Mouse (Mus musculus) embryonic facial prominence, embryonic 10.5 days (tissue): ENCODE data around the gene Lce1h. TPM values are rescaled to one million over a fixed set of nuclear protein-coding genes. Genes with fewer than 3 reads are reported as not detected.

Experiments
- polyA plus RNA-seq: library from polyadenylated mRNA; unstranded; fragments of >200 nt; fragmentation: Nextera tagmentation; extraction: Ambion mirVana; gene quantifications from 2 replicates; pipeline ENCODE4 v1.2.1, GENCODE M21; 2016

Gene Lce1h
- polyA plus RNA-seq, 1 experiment from 2014 or later, result not detected

Other genes with a start within 250 kb of the Lce1h start
- gene 2310046K23Rik, start 230.6 kb downstream of the Lce1h start, polyA plus RNA-seq, result not detected in 2 replicates
- not detected in 2 replicates for gene Ivl, start 191.3 kb downstream of the Lce1h start, polyA plus RNA-seq
- not detected in 2 replicates for gene Smcp, start 176.1 kb downstream of the Lce1h start, polyA plus RNA-seq
- not detected in 2 replicates for gene 2210017I01Rik, start 157.6 kb downstream of the Lce1h start, polyA plus RNA-seq
- gene Lce6a, start 143.4 kb downstream of the Lce1h start, polyA plus RNA-seq, result not detected in 2 replicates
- gene Lce1a1, start 116.8 kb downstream of the Lce1h start, polyA plus RNA-seq, result not detected in 2 replicates
- not detected in 2 replicates for gene Lce1b, start 108.1 kb downstream of the Lce1h start, polyA plus RNA-seq
- not detected in 2 replicates for gene Lce1a2, start 94.8 kb downstream of the Lce1h start, polyA plus RNA-seq
- gene Lce1c, start 85.8 kb downstream of the Lce1h start, polyA plus RNA-seq, result not detected in 2 replicates
- gene Lce1d, start 77.9 kb downstream of the Lce1h start, polyA plus RNA-seq, result not detected in 2 replicates
- gene Lce1e, start 56.0 kb downstream of the Lce1h start, polyA plus RNA-seq, result not detected in 2 replicates
- not detected in 2 replicates for gene Lce1f, start 44.7 kb downstream of the Lce1h start, polyA plus RNA-seq
- not detected in 2 replicates for gene Gm38119, start 26.0 kb downstream of the Lce1h start, polyA plus RNA-seq
- gene Lce1g, start 12.7 kb downstream of the Lce1h start, polyA plus RNA-seq, result not detected in 2 replicates
- not detected in 2 replicates for gene Lce1i, start 13.8 kb upstream of the Lce1h start, polyA plus RNA-seq
- not detected in 2 replicates for gene Lce1j, start 25.4 kb upstream of the Lce1h start, polyA plus RNA-seq
- gene Lce1k, start 42.8 kb upstream of the Lce1h start, polyA plus RNA-seq, result not detected in 2 replicates
- not detected in 2 replicates for gene Kprp, start 62.2 kb upstream of the Lce1h start, polyA plus RNA-seq
- gene Lce1l, start 86.2 kb upstream of the Lce1h start, polyA plus RNA-seq, result not detected in 2 replicates
- not detected in 2 replicates for gene 2310050C09Rik, start 105.2 kb upstream of the Lce1h start, polyA plus RNA-seq
- gene Lce3a, start 161.2 kb upstream of the Lce1h start, polyA plus RNA-seq, result not detected in 2 replicates
- not detected in 2 replicates for gene Lce3b, start 167.9 kb upstream of the Lce1h start, polyA plus RNA-seq
- not detected in 2 replicates for gene Lce3c, start 179.4 kb upstream of the Lce1h start, polyA plus RNA-seq
- gene Lce3d, start 192.3 kb upstream of the Lce1h start, polyA plus RNA-seq, result not detected in 2 replicates
- not detected in 2 replicates for gene Lce3e, start 202.0 kb upstream of the Lce1h start, polyA plus RNA-seq
- gene Lce3f, start 227.2 kb upstream of the Lce1h start, polyA plus RNA-seq, result not detected in 2 replicates